Mouse (Mus musculus) left cerebral cortex, postnatal 4 days (tissue): ENCODE measurements at regions not wholly inside any gene's neighbourhood (a gene's known extent, or its start where the extent isn't known, plus 50 kb on each side); places are given as distances from the start of the nearest gene placed in this dataset.

Experiments
- DNase-seq: peaks from one replicate; pipeline ENCODE4 v3.0.0-alpha.2; 2022
- intact Hi-C: fragments of 180-260 bp; cut with DNase I; formaldehyde crosslinking; loops from one replicate; pipeline ENCODE4 v1.15.1; 2025

DNA sequence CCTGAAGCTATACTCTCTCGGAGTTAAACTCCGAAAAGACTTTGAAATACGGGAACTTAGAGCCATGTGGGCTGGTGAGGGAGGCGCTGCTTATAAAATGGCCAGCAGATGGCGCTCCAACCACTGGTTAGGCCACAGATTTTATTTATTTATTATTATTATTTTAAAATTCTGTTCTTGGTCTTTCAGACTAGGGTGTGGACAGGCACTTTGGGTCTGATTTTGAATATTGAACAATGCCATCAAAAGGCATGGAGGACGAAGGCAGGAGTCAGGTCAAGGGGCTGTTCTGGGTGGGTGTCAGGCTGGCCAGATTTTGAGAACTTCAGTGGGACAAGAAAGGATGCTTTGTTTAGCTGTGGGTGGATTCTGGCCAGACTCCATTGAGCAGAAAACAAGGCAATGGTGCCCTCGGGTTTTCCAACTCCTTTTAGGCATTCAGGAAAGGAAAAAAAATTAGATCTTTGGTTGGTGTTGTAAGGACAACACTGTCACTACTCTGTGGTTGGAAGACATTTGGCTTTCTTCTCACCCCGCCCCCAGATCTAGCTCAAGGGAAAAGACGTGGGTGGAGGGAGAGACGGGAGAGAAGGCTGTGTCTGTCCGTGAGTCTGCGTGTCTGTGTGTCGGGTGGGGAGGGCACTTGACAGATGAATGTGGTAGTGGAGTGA, 319.5 kb downstream of the Med13l start:
- peak; percentile 75 for DNase-seq

DNA sequence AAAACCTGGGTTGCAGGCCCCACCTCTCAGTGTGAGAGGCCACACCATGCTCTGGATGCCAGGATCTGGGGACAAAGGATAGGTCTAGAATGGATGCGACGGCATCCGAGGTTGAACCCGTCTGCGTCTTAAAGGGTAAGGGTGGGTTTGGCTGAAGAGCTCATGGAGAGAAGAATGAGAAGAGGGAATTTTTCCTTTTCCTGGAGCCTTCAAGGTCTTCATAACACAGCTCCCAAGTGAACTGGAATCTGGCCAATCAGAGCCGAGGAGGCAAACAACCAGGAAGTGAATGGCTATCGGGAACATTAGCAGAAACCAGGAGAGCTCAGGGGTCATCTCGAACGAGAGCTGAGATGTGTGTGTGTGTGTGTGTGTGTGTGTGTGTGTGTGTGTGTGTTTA, 320.1 kb downstream of the Med13l start:
- DNase-seq = no peak
- intact Hi-C loops = no loop called here

More for the DNA sequence above, 319.5 kb downstream of the Med13l start:
- intact Hi-C loops = loop anchor here (5.0 kb wide), 3 partner anchors 98 to 807 kb away; partner anchors contain the start of gene Tbx3

GRCm38 (mm10) chr5:118881886-118882285, 321.4 kb downstream of the Med13l start:
- no peak for DNase-seq

GRCm38 (mm10) chr5:118888131-118888530, 327.7 kb downstream of the Med13l start:
- DNase-seq = no peak
- intact Hi-C loops = no loop called here

More at GRCm38 (mm10) chr5:118881886-118882285, 321.4 kb downstream of the Med13l start:
- intact Hi-C loops = no loop called here

- DNase-seq = peak; percentile 90
- intact Hi-C loops = no loop called here
Measured at GRCm38 (mm10) chr5:118891131-118891530, 330.7 kb downstream of the Med13l start.

GRCm38 (mm10) chr5:118908224-118908623, 347.7 kb downstream of the Med13l start:
- DNase-seq = peak; percentile 24
- intact Hi-C loops = no loop called here

DNA sequence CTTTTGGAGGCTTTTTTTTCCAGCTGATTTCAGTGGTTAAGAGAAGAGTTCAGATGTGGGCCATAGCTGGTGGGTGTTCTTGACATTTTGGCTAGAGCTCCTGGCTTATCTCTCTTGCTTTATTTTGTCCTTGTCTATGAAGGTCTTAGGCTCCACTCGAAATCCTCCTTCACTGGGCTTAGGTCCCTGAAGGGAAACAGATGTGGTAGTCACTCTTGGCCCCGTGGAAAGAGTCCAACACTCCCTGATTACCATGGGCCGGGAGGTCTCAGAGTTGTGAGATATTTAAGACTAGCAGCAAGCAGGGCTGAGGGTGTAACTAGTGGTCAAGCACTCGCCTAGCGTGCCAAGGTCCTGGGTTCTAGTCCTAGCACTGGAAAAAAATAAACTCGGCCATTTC, 349.3 kb downstream of the Med13l start:
- intact Hi-C loops = no loop called here
- DNase-seq = no peak

- DNase-seq = no peak
- intact Hi-C loops = no loop called here
Measured at GRCm38 (mm10) chr5:118914191-118914750, 353.8 kb downstream of the Med13l start.

- no peak for DNase-seq
- intact Hi-C loops = no loop called here
Measured at GRCm38 (mm10) chr5:118923357-118923756, 362.9 kb downstream of the Med13l start.

- intact Hi-C loops = no loop called here
Measured at GRCm38 (mm10) chr5:118929037-118929436, 368.6 kb downstream of the Med13l start.

DNA sequence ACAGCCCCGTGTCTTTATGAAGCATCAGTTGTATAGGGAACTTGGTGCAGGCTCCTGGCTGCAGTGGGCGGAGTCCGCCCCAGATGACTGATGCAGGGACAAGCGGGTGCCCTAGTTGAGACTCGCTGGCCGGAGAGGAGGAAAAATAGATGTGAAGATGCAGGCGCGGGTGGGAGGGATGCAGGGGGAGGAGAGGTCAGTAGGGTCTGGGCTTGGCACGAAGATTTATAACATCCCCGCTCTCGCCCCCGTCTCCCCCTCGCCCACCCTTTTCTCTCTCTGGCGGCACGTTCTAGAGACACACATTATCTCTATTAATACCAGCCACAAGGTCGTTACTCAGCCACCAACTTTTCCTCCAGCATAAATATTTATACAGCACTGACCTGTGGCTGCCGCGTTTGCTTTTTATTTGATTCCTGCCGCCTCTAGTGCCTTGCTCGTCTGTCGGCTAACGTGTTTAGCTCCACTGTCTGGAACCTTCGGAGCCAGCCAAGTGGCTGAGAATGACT, 369.6 kb downstream of the Med13l start:
- no peak for DNase-seq

More at GRCm38 (mm10) chr5:118929037-118929436, 368.6 kb downstream of the Med13l start:
- DNase-seq = no peak

DNA sequence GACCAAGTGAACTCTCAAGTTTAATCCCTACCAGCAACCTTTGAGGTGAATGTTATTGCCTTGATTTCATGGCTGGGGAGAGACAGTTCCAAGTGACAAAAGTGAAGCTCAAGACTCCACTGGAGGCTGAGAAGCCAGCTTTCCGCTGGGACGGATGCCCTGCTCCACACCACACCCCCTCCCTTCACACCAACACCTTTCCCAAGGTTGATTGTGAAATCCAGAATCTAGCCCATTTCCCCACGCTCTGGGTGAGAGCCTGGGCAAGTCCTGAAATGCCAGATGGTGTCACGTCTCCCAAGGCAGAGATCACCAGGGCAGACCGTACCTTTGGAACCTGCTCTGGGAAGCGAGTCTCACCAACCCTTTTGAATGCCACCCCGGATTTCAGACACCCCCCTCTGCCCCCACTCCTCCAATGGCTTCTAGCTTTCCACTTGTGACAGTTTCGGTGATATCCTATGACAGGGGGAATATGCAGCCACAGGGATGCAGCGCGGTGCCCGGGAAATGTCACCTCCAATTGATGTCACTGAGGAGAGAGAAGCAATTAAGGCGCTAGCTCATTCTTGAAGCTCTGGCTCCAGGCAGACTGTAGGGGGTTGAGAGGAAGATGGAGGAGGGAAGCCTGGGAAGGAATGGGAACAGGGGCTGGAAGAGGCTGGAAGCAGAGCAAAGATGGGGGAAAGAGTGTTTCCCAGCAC, 379.0 kb downstream of the Med13l start:
- peak; percentile 86 for DNase-seq

More for the DNA sequence above, 369.6 kb downstream of the Med13l start:
- intact Hi-C loops = no loop called here

GRCm38 (mm10) chr5:118944256-118944655, 383.8 kb downstream of the Med13l start:
- DNase-seq = peak; percentile 69
- intact Hi-C loops = loop anchor here (10.0 kb wide), 1 partner anchor 1121 kb away; no protein-coding TSS in a partner anchor

More for the DNA sequence above, 379.0 kb downstream of the Med13l start:
- intact Hi-C loops = loop anchor here (10.0 kb wide), 1 partner anchor 1125 kb away; no protein-coding TSS in a partner anchor

DNA sequence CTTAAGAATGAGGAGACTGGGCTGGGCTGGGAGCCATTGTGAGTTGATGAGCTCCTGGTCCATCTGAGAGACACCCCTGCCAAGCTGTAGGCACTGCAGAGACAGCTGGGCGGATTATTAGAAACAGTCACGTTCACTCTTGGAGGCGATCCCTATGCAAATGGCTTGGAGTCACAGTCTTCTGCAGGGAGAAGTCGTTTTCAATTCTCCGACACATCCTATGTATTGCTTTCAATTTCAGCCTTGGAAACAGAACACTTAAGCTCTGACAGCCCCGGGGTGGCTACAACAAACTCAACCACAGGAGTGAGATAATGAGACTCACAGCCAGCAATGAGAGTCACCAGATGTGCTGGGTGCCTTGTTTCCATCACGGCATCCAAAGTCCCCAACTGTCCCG, 385.6 kb downstream of the Med13l start:
- intact Hi-C loops = loop anchor here (10.0 kb wide), 1 partner anchor 1119 kb away; no protein-coding TSS in a partner anchor
- peak; percentile 64 for DNase-seq

GRCm38 (mm10) chr5:118946994-118947393, 386.5 kb downstream of the Med13l start:
- intact Hi-C loops = loop anchor here (10.0 kb wide), 1 partner anchor 1118 kb away; no protein-coding TSS in a partner anchor
- no peak for DNase-seq

DNA sequence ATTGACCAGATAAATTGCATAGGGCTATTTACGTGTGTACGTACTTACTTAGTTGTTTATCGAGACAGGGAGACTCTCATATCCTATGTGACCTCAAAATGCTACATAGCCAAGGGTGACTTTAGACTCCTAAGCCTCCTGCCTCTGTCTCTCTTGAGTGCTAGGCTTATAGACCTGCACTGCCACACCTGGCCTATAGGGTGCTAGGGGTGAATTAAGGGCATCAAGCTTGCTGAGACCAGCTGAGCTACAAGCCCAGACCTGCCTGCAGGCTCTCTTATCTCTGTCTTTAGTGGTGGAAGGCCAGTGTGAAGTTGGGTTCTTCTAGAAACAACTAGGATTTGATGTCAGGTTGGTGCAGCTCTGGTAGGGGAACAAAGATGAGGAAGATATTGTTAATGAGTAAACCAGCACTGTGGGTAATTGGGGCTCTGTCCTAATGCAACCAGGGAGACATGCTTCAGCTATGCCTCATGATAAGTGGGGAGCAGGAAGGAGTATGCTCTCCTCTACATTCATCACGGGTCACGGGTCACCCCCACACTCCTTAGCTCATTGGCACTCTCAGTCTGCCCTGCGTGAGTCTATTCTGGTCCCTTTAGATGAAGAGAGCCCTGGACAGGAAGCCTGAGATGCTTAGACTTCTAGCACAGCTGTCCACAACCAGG, 387.8 kb downstream of the Med13l start:
- intact Hi-C loops = loop anchor here (10.0 kb wide), 1 partner anchor 1117 kb away; no protein-coding TSS in a partner anchor
- no peak for DNase-seq

DNA sequence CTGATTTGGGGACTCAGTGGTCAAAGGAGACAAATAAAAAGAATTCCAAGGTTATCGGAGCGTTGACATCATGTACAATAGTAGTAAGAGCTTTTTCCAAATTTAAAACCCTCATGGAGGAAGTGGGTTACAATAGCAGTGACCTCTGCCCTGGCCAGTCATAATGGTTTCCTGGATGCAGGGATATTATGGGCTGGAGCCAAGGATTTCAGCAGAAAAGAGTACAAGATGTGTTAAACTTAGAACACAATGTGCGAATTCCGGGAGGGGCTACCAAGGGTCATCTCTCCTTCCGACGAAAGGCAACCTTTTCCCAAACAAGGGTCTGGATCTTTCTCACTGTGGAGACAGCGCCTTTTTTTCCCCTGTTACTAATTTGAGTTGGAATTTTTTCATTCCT, 390.6 kb downstream of the Med13l start:
- no peak for DNase-seq
- intact Hi-C loops = no loop called here

DNA sequence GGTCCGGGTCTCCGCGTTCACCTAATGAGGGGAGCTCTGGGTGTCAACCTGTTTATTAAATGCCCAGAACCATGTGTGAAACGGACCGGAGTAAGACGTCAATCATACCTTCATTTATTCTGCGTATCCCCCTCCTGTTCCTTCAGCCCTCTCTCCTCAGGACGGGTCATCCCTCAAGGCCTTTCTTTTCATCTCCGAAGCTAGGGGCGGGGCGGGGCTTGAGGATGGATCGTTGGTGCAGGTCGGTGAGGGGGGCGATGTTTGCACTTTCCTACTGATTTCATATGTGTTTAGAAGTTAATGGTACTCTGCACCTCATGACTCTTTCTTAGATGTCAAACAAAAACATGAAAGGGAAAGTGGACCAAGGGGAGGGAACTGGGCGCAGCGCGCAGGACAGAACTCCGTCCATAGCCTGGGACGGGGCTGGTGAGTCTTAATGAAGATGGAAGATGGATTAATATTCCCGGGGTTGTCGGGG, 400.1 kb downstream of the Med13l start:
- DNase-seq = no peak
- intact Hi-C loops = no loop called here

DNA sequence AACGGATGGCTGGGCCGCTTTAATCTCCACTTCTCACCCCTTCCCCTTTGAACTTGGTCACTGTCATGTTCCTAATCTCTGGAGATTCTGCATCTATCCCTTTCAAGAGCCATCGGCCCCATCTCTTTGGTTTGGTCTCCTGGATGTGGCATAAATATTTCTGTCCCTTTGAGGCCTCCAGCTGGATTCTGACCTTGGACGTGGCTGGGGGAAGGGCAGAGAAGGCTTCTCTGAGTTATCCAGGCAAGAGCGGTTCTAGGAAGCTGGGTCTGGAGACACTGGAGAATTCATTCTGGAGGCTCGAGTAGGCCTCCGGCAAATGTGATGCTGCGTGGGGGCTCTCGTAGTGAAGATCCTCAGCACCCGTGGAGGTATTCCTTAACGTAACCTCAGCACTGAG, 400.6 kb downstream of the Med13l start:
- intact Hi-C loops = no loop called here
- DNase-seq = no peak

GRCm38 (mm10) chr5:118962152-118962551, 401.7 kb downstream of the Med13l start:
- no peak for DNase-seq
- intact Hi-C loops = no loop called here
